Mouse (Mus musculus) MEL (cell line): ENCODE results near the gene Scn1a. TPM values are rescaled to one million over a fixed set of nuclear protein-coding genes. Genes with fewer than 3 reads are reported as not detected.

Experiments used
- DNase-seq: peaks from one replicate; pipeline ENCODE4 v3.0.0; 2011; ENCODE audit warnings: low read depth, low spot score
- H3K27ac ChIP-seq: 2 replicates; pipeline ENCODE4 v1.5.1; 2012; ENCODE audit warnings: low read depth, mild to moderate bottlenecking, control low read depth, low read length, moderate library complexity; ENCODE audit not compliant: control insufficient read depth
- H3K27me3 ChIP-seq, 2 experiments: fragments of 150-350 bp in 1 of 2; sonication (generic) in 1 of 2; 2 replicates each; pipeline ENCODE4 v1.6.1; 2012; ENCODE audit warnings: low read length in 2 of 2, mild to moderate bottlenecking in 2 of 2, improper control_type of control experiment in 1 of 2, moderate library complexity in 1 of 2; ENCODE audit not compliant: insufficient read depth in 2 of 2, control insufficient read depth in 1 of 2
- H3K36me3 ChIP-seq, 2 experiments: 2 replicates each; pipeline ENCODE4 v1.6.1; 2012 to 2014; ENCODE audit warnings: low read length in 2 of 2, improper control_type of control experiment in 1 of 2, inconsistent platforms in 1 of 2, mild to moderate bottlenecking in 1 of 2; ENCODE audit not compliant: insufficient read depth in 2 of 2, control insufficient read depth in 1 of 2
- H3K4me1 ChIP-seq, 2 experiments: fragments of 150-350 bp in 1 of 2; sonication (generic) in 1 of 2; 2 replicates each; pipeline ENCODE4 v1.6.1; 2012; ENCODE audit warnings: low read length in 2 of 2, improper control_type of control experiment in 1 of 2, mild to moderate bottlenecking in 1 of 2; ENCODE audit not compliant: insufficient read depth in 2 of 2, control insufficient read depth in 1 of 2
- H3K4me3 ChIP-seq, 2 experiments: fragments of 150-350 bp in 1 of 2; sonication (generic) in 1 of 2; 2 replicates each; pipeline ENCODE4 v1.5.1; 2012; ENCODE audit warnings: low read depth in 2 of 2, low read length in 2 of 2, mild to moderate bottlenecking in 2 of 2, moderate library complexity in 2 of 2, control low read depth in 1 of 2, improper control_type of control experiment in 1 of 2; ENCODE audit not compliant: control insufficient read depth in 1 of 2, insufficient read depth in 1 of 2
- H3K79me2 ChIP-seq: 2 replicates; pipeline ENCODE4 v1.6.1; 2012; ENCODE audit warnings: mild to moderate bottlenecking, low read length, moderate library complexity; ENCODE audit not compliant: control insufficient read depth, poor library complexity, insufficient read depth
- H3K9ac ChIP-seq: 2 replicates; pipeline ENCODE4 v1.6.1; 2012; ENCODE audit warnings: low read depth, mild to moderate bottlenecking, control low read depth, low read length, moderate library complexity; ENCODE audit not compliant: control insufficient read depth, poor library complexity, severe bottlenecking
- H3K9me3 ChIP-seq: fragments of 150-350 bp; sonication (generic); replicated peaks from 2 replicates; pipeline ENCODE4 v1.6.1; 2012; ENCODE audit warnings: mild to moderate bottlenecking, low read length, improper control_type of control experiment, moderate library complexity; ENCODE audit not compliant: insufficient read depth
- BHLHE40 ChIP-seq: IDR thresholded peaks from 2 replicates; pipeline ENCODE4 v1.6.1; 2012; ENCODE audit warnings: low read depth, mild to moderate bottlenecking, inconsistent platforms, low read length, improper control_type of control experiment, borderline replicate concordance
- CHD2 ChIP-seq: IDR thresholded peaks from 2 replicates; pipeline ENCODE4 v1.6.1; 2011; ENCODE audit warnings: low read length, improper control_type of control experiment
- CTCF ChIP-seq, 3 experiments: IDR thresholded peaks in 2 of 3; conservative IDR thresholded peaks in 1 of 3; 2 replicates each; pipeline ENCODE4 v1.5.1; 2011 to 2012; ENCODE audit warnings: low read length in 3 of 3, low read depth in 2 of 3, mild to moderate bottlenecking in 2 of 3, improper control_type of control experiment in 1 of 3, inconsistent platforms in 1 of 3, mixed read lengths in 1 of 3, moderate library complexity in 1 of 3; ENCODE audit not compliant: control insufficient read depth in 1 of 3, insufficient read depth in 1 of 3, poor library complexity in 1 of 3, severe bottlenecking in 1 of 3
- ELF1 ChIP-seq: IDR thresholded peaks from 2 replicates; pipeline ENCODE4 v1.6.1; 2014; ENCODE audit warnings: low read depth, mild to moderate bottlenecking, inconsistent platforms, low read length, improper control_type of control experiment, moderate library complexity
- EP300 ChIP-seq, 2 experiments: IDR thresholded peaks; 2 replicates each; pipeline ENCODE4 v1.6.1; 2011; ENCODE audit warnings: improper control_type of control experiment in 2 of 2, low read length in 2 of 2, low read depth in 1 of 2, mild to moderate bottlenecking in 1 of 2
- JUND ChIP-seq: IDR thresholded peaks from 2 replicates; pipeline ENCODE4 v1.6.1; 2011; ENCODE audit warnings: low read depth, mild to moderate bottlenecking, improper control_type of control experiment, low read length
- KAT2A ChIP-seq: conservative IDR thresholded peaks from 2 replicates; pipeline ENCODE4 v1.6.1; 2012; ENCODE audit warnings: low read depth, low read length, improper control_type of control experiment, inconsistent platforms
- MAX ChIP-seq: IDR thresholded peaks from 2 replicates; pipeline ENCODE4 v1.6.1; 2011; ENCODE audit warnings: low read length, improper control_type of control experiment
- MAZ ChIP-seq: IDR thresholded peaks from 2 replicates; pipeline ENCODE4 v1.6.1; 2012; ENCODE audit warnings: low read depth, mild to moderate bottlenecking, inconsistent platforms, low read length, improper control_type of control experiment
- NELFE ChIP-seq: IDR thresholded peaks from 2 replicates; pipeline ENCODE4 v1.6.1; 2011; ENCODE audit warnings: low read depth, low read length, improper control_type of control experiment
- NRF1 ChIP-seq: IDR thresholded peaks from 2 replicates; pipeline ENCODE4 v1.6.1; 2014; ENCODE audit warnings: low read depth, mild to moderate bottlenecking, inconsistent platforms, low read length, improper control_type of control experiment, moderate library complexity; ENCODE audit not compliant: poor library complexity, insufficient read depth, severe bottlenecking
- POLR2A ChIP-seq, 2 experiments: IDR thresholded peaks; 2 replicates each; pipeline ENCODE4 v1.6.1; 2011 to 2012; ENCODE audit warnings: low read length in 2 of 2, mild to moderate bottlenecking in 2 of 2, control low read depth in 1 of 2, improper control_type of control experiment in 1 of 2, low read depth in 1 of 2, moderate library complexity in 1 of 2; ENCODE audit not compliant: control insufficient read depth in 1 of 2, insufficient read depth in 1 of 2, poor library complexity in 1 of 2
- POLR2AphosphoS2 ChIP-seq: IDR thresholded peaks from 2 replicates; pipeline ENCODE4 v1.6.1; 2011; ENCODE audit warnings: low read length, improper control_type of control experiment
- RAD21 ChIP-seq: IDR thresholded peaks from 2 replicates; pipeline ENCODE4 v1.6.1; 2011; ENCODE audit warnings: mild to moderate bottlenecking, low read depth, low read length, improper control_type of control experiment
- RCOR1 ChIP-seq: IDR thresholded peaks from 2 replicates; pipeline ENCODE4 v1.6.1; 2012; ENCODE audit warnings: low read depth, mild to moderate bottlenecking, inconsistent platforms, low read length, improper control_type of control experiment
- SIN3A ChIP-seq: IDR thresholded peaks from 2 replicates; pipeline ENCODE4 v1.6.1; 2012; ENCODE audit warnings: low read length, improper control_type of control experiment, inconsistent platforms
- SMC3 ChIP-seq: IDR thresholded peaks from 2 replicates; pipeline ENCODE4 v1.6.1; 2011; ENCODE audit warnings: low read depth, low read length, improper control_type of control experiment
- TAL1 ChIP-seq: IDR thresholded peaks from 2 replicates; pipeline ENCODE4 v1.6.1; 2012; ENCODE audit warnings: mild to moderate bottlenecking, inconsistent platforms, low read length, moderate library complexity, mixed read lengths
- TBP ChIP-seq: IDR thresholded peaks from 2 replicates; pipeline ENCODE4 v1.8.0; 2011; ENCODE audit warnings: low read depth, low read length, improper control_type of control experiment
- TCF12 ChIP-seq: IDR thresholded peaks from 2 replicates; pipeline ENCODE4 v1.6.1; 2014; ENCODE audit warnings: low read depth, mild to moderate bottlenecking, inconsistent platforms, low read length, improper control_type of control experiment, moderate library complexity
- ZKSCAN1 ChIP-seq: IDR thresholded peaks from 2 replicates; pipeline ENCODE4 v1.6.1; 2012; ENCODE audit warnings: low read depth, mild to moderate bottlenecking, inconsistent platforms, low read length, improper control_type of control experiment, moderate library complexity
- ZMIZ1 ChIP-seq: IDR thresholded peaks from 2 replicates; pipeline ENCODE4 v1.6.1; 2012; ENCODE audit warnings: low read depth, mild to moderate bottlenecking, inconsistent platforms, low read length, improper control_type of control experiment, moderate library complexity
- ZNF384 ChIP-seq: IDR thresholded peaks from 2 replicates; pipeline ENCODE4 v1.6.1; 2012; ENCODE audit warnings: low read depth, mild to moderate bottlenecking, inconsistent platforms, low read length, improper control_type of control experiment
- polyA plus RNA-seq, 2 experiments: library from polyadenylated mRNA; stranded (reverse) in 1 of 2; unstranded in 1 of 2; fragments of >175 nt in 1 of 2; fragments of >200 nt in 1 of 2; gene quantifications; 2 replicates each; pipeline versions ENCODE4 v1.2.1 to v1.2.4; 2012; ENCODE audit warnings: low replicate concordance in 2 of 2, low read depth in 1 of 2; ENCODE audit not compliant: insufficient read length in 2 of 2, insufficient read depth in 1 of 2, missing spikeins in 1 of 2
- total RNA-seq: library from RNA; depleted of rRNA; stranded (reverse); fragments of 300-350 nt; gene quantifications from 2 replicates; pipeline ENCODE4 v1.2.3, GENCODE M21; 2012

Gene Scn1a
- total and polyA plus RNA-seq, 3 experiments, result not detected

DNA sequence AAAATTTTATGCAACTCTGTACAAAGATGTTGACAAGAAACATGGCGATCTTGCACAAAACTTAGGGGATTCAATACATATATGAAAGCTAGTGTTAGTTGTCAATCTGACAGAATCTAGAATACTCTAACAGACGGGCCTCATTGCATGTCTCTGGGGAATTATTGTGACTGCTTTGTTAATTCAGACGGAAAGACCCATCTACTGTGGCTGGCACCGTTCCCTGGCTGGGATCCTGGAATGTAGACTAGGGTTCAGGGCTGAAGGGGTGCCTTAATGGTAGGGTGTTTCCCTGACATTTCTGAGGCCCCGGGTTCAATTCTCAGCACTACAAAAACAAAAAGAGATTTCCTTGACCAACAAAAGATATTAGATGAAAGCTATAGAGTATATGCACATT, 103.2 kb downstream of the Scn1a start:
- Histone ChIP-seq H3K27me3 (no peaks in the 10 kb centered on the region), H3K9ac (no peak overlapping the region), H3K4me1 (no peaks in the 10 kb centered on the region), H3K79me2 (no peaks in the 10 kb centered on the region), H3K36me3 (no peaks in the 10 kb centered on the region), H3K4me3 (no peak overlapping the region), H3K27ac (no peak overlapping the region), H3K9me3 (no peaks in the 10 kb centered on the region; the same call in 1 of the 2 replicates)
- TF ChIP-seq TBP (no peak), RAD21 (no peak), CTCF (IDR thresholded peaks at IDR 0.05 in 2 of 3, conservative IDR thresholded peaks at IDR 0.05 in 1 of 3; ENCODE audit: control insufficient read depth in 1 of 3, insufficient read depth in 1 of 3, low read depth in 2 of 3, low read length in 3 of 3, poor library complexity in 1 of 3, severe bottlenecking in 1 of 3) (no peak), NELFE (no peak), JUND (no peak), ZMIZ1 (no peak), KAT2A (no peak), RCOR1 (no peak), POLR2A (IDR thresholded peaks at IDR 0.05; ENCODE audit: control insufficient read depth in 1 of 2, insufficient read depth in 1 of 2, low read depth in 1 of 2, low read length in 2 of 2, poor library complexity in 1 of 2) (no peak), ELF1 (no peak), ZNF384 (no peak), BHLHE40 (no peak), TAL1 (no peak), CHD2 (no peak), SMC3 (no peak), EP300 (IDR thresholded peaks at IDR 0.05; ENCODE audit: low read depth in 1 of 2, low read length in 2 of 2) (no peak), MAX (no peak), MAZ (no peak)
- DNase-seq, result no peak

DNA sequence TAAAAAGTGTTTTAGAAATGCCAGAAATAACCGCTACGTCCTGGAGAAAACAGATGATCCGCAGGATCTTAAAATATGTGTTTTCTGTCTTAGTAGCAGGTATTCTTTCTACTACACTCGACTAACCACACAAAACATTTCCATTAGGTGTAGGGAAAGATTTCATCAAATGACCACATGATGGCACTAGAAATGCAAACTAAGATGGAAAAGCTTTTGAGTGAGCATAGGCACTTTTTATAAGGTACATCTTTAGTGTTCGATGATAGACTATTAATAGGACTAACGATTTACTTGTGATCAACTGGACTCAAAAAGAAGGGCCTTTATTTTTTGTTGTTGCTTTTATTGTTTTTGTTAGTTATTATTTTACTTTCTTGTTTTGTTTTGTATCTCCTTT, 104.2 kb downstream of the Scn1a start:
- no peaks in the 10 kb centered on the region; the same call in 1 of the 2 replicates for H3K9me3 ChIP-seq
- DNase-seq, result no peak
- TF ChIP-seq EP300 (IDR thresholded peaks at IDR 0.05; ENCODE audit: low read depth in 1 of 2, low read length in 2 of 2) (no peak), KAT2A (no peak), ZKSCAN1 (no peak), BHLHE40 (no peak), TCF12 (no peak), POLR2AphosphoS2 (no peak), ZMIZ1 (no peak), JUND (no peak), NRF1 (no peak), RCOR1 (no peak), ZNF384 (no peak), SIN3A (no peak), CTCF (IDR thresholded peaks at IDR 0.05 in 2 of 3, conservative IDR thresholded peaks at IDR 0.05 in 1 of 3; ENCODE audit: control insufficient read depth in 1 of 3, insufficient read depth in 1 of 3, low read depth in 2 of 3, low read length in 3 of 3, poor library complexity in 1 of 3, severe bottlenecking in 1 of 3) (no peak), MAZ (no peak), TBP (no peak), NELFE (no peak), RAD21 (no peak)
- no peak overlapping the region for H3K27ac ChIP-seq
- no peak overlapping the region for H3K9ac ChIP-seq
- H3K27me3 ChIP-seq, result no peaks in the 10 kb centered on the region
- no peak overlapping the region for H3K4me3 ChIP-seq
- H3K79me2 ChIP-seq, result no peaks in the 10 kb centered on the region
- H3K36me3 ChIP-seq, result no peaks in the 10 kb centered on the region
- H3K4me1 ChIP-seq, result no peaks in the 10 kb centered on the region
